Mouse (Mus musculus): ENCODE results near the gene C2cd3.

C2cd3 gene

GRCm38 (mm10) chr7:100402715-100403114 is 30.7 kb downstream of the C2cd3 start:
- DNase-seq (ENCODE audit: low spot score) = no peak

DNA sequence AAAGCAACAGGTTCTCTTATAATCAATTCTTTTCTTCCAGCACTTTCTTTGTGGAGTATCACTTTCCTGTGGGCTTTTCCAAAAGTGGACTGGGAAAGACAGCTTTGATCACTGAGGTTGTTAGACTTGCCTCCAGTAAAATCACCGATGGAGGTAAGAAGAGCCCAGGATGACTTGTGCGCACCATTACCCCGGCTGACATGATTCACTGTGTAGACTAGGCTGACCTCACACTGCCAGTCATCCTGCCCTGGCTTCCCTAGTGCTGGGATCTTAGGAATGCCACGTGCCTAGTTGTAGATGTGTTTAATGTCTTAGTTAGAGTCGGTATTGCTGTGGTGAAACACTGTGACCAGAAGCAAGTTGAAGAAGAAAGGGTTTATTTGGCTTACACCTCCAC is 35.6 kb downstream of the C2cd3 start:
- DNase-seq (ENCODE audit: low spot score) = no peak

DNA sequence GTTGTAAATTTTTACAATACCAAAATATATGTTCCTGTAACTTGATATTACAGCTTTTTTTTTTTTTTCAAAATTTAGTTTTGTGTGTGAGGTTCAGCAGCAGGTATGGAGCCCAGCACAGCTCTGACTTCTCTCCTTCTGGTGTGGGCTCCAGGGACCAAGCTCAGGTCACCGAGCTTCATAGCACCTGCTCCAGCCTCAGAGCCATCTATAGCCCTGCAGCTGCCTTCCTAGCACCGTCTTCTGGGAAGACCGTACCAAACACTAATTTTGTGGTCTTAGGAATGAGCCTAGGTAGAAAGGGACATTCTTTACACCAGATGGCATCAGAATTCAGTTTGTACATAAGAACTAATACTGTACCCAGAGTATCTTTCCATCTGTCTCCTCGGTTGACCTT is 36.7 kb downstream of the C2cd3 start:
- DNase-seq (ENCODE audit: low spot score) = no peak

DNA sequence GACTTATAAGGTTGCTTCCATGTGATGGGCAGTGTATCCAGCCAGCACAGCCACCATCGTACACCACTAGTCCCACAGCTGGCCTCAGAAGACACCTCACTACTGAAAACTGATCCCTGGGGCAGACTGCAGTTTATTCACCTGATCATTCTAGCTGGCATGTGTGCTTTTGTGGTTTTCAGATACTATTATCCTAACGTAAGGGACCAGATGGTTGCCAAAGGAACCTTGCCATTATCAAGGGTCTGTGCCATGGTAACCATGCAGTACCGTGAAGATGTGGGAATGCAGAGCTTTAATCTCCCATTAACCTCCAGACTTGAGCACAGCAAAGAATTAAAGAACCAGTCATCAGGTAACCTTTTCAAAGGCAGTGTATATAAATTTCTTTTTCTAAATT is 53.8 kb downstream of the C2cd3 start:
- DNase-seq (ENCODE audit: low spot score) = no peak

- DNase-seq (ENCODE audit: low spot score) = peak; percentile 61
These were observed 57.1 kb downstream of the C2cd3 start for GRCm38 (mm10) chr7:100429102-100429501.

GRCm38 (mm10) chr7:100429911-100430310 is 57.9 kb downstream of the C2cd3 start:
- DNase-seq (ENCODE audit: low spot score) = no peak

DNA sequence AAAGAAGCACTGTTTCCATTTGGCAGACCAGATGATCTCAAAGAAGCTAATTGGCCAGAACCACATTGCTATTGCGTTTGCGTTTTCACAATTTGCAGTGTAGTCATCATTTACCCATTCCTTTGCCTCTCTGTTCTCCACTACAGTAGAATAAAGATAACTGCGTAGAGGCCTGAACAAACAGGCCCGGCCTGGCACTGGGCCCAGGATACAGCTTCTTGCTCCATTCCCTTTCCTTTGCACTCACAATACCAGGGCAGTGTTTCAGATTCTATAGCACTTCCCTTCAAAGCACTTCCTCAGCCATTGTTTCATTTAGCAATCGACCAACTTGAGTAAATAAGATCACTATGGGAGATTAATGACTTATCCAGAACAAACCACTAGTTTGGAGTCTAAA is 59.1 kb downstream of the C2cd3 start:
- DNase-seq (ENCODE audit: low spot score) = no peak

DNA sequence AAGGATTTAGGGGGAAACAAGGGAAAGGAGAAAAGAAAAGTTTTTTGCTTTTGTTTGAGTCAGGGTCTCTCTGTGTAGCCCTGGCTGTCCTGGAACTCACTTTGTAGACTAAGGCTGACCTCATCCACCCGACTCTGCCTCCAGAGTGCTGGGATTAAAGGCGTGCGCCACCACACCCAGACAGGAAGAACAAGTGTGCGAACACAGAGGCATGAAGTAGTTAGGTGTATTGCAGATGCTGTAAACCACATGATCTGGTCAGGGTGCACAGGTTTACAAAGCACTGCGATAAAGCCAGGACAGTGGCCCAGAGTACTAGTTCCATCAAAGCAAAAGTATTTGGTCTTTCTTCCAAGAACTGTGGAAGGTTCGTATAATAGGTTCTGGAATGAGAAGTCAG is 61.3 kb downstream of the C2cd3 start:
- no peak for DNase-seq (ENCODE audit: low spot score)

DNA sequence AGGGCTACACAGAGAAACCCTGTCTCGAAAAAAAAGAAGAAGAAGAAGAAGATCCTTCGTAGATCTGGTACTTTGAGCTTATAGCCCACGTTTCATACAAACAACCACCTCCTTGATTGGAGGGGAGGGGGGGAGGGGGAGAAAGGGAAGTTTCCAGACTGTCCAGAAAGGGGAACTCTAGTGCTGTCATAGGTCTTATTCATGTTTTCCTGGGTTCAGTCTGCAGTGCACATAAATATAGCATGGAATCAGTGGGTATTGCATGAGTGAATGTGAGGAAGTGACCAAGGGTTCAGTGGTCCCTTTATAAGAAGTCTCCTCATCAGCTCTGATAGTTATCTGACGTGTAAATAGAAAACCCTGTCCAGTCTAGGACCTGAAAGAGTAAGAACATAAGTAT is 71.7 kb downstream of the C2cd3 start:
- no peak for DNase-seq (ENCODE audit: low spot score)

DNA sequence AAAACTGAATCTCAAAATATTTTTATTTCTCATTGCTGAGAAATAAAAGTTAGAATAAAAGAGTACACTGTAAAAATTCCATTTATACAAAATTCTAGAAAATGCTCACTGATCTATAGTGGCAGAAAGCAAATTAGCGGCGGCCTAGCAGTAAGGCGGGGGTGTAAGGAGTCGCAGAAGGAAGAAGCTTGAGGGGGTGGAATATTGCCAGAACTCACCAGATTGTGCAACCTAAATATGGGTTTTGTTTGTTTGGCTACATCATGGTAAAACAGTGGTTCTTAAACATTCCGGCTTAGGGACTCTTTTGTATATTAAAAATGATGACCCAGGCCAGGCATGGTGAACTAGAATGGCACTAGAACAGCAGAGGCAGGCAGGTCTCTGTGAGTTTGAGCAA is 74.2 kb downstream of the C2cd3 start:
- no peak for DNase-seq (ENCODE audit: low spot score)

DNA sequence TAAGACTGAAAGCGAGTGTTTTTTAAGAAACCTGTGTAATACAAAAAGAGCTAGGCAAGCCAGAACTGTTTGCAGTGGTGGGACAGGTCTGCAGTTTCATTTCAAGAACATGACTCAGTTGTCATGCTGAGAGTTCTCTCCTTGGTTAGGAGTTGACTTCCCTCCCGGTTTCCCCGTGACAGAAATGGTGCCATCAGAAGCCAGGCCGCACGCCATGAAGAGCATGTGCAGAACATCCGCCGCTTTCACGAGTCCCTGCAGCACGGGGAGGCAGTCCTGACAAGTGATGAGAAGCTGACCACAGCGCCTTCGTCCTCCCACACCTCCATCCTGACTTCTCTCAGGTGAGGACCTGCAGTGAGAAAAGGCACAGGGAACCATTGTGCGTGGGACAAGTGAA is 76.5 kb downstream of the C2cd3 start:
- DNase-seq (ENCODE audit: low spot score) = no peak

DNA sequence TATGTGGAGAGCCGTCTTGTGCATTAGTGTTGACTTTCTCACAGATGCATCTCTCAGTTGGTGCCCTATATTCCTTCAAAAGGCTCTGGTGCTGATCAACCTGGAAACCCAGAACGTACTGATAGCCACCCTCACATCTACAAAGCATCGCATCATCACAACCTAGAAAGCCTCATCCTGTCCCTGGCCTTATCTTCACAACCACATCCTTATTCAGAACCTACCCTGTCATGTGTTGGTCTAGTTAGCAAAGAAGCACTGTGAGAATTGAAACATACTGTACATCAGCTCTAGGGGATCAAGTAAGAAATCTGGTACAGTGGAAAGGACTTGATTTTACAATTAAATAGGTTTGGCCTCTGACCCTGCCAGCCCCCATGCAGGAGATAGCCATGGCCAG is 77.0 kb downstream of the C2cd3 start:
- DNase-seq (ENCODE audit: low spot score) = no peak

DNA sequence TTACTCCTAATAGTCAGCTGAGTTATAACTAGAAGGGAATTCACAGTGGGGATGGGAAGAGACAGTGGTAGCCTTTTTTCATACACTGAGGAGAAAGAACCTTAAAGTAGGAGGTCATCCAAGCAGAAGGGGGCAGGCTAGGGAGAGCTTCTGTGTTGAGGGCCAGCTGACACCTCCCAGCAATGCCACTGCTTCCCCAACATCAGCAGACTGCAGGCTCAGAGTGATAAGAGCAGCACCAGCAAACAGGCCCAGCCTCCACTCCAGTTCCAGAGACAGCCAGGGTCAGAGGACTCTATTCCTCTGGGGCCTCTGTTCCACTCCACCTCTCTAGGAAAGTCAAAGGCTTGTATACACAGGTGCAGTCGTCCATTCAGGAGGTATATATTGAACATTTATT is 86.1 kb downstream of the C2cd3 start:
- no peak for DNase-seq (ENCODE audit: low spot score)

- no peak for DNase-seq (ENCODE audit: low spot score)
These were observed 87.8 kb downstream of the C2cd3 start for GRCm38 (mm10) chr7:100459862-100460261.

GRCm38 (mm10) chr7:100461621-100462151 is 89.7 kb downstream of the C2cd3 start:
- no peak for DNase-seq (ENCODE audit: low spot score)

- no peak for DNase-seq (ENCODE audit: low spot score)
These were observed 91.2 kb downstream of the C2cd3 start for GRCm38 (mm10) chr7:100463194-100463593.

DNA sequence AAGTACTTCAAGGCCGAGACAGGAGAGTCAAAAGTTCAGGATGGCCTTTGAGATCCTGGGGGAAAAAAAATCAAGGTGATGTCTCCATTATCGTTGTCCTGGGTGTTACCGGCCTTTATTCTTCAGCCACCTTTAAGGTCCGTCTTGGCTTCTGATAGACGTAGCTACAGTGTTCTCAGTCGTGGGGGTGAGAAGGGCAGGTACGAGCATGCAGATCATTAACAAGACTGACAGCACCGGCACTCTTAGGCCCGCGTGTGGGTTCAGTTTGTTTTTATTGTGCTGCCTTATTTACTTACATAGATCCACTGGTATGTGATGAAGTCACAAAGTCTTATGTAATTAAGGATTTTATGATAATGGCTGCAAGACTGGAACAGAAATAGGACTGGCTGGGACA is 91.7 kb downstream of the C2cd3 start:
- DNase-seq (ENCODE audit: low spot score) = no peak

GRCm38 (mm10) chr7:100464248-100464647 is 92.2 kb downstream of the C2cd3 start:
- no peak for DNase-seq (ENCODE audit: low spot score)

GRCm38 (mm10) chr7:100465248-100465647 is 93.2 kb downstream of the C2cd3 start:
- no peak for DNase-seq (ENCODE audit: low spot score)

DNA sequence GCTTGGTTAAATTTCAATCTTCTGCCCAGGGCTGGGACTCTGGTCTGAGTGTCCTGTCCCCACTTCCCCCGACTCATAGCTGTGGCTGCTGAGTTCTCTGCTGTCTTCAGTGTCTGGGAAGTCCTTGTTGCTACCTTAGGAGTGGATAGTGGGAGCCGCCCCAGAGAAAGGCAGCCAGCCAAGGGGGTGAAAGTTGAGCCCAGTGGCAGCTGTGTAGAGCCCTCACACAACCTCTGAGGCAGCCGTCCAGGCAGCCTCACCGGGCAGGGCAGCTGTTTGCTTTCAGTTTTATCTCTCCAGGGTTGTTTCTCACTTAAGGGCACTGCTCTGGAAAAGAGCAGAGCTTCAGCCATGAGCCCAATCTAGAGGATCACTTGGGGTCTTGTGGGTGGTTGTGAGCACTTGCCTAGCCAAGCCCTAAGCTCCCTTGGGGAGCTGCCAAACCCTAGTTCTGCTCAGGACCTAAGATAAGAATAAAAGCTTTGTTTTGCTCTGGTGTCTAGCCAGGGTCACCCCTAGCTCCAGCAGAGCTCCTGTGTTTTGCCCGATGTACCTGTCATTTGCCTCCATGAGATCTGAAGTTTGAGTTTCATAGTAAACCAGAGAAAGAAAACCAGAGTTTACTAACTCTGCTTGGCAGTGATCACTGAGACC is 93.8 kb downstream of the C2cd3 start:
- no peak for DNase-seq (ENCODE audit: low spot score)

DNA sequence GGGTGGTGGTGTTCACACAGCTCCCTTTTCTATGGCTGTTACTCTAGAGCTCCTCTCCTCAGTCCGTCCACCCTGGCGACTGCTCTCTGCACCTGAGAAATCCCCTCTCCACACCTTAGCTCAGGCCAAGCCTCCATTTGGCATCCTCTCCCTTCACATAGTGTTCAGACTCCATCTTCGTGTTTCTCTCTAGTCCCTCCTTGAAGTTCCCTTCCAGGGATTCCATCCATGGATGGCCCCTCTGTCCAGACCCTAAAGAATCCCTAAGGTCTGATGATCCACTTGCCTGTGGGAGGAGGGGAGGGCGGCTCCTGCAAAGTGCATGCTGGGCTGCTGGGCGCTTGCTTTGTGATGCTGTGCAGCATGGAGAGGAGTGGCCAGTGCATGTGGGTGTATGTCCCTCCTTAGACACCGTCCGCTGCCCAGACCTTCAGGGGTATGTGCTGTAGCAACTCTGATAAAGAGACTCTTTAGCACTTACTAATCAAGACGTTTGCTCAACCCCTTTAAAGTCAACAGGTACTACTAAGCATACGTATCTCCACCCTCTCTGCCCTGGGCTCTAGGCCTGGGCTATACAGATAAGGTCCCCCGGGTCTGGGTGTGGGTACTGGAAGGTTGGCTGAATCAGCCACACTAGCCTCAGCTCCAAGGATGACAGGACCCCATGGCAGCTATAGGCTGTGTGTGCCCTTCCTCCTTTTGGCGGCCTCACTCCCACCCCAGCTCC is 94.9 kb downstream of the C2cd3 start:
- no peak for DNase-seq (ENCODE audit: low spot score)

- DNase-seq (ENCODE audit: low spot score) = no peak
These were observed 96.7 kb downstream of the C2cd3 start for GRCm38 (mm10) chr7:100468761-100469160.

- no peak for DNase-seq (ENCODE audit: low spot score)
These were observed 97.5 kb downstream of the C2cd3 start for GRCm38 (mm10) chr7:100469502-100469901.

All from embryo, embryonic 10.5 days (tissue).